In genomic region chr11:48816281-48816781, GRCm38 (mm10) we compare ENCODE assay signal across 8 mouse cellular contexts. TPM values are rescaled to one million over a fixed set of nuclear protein-coding genes. Genes with fewer than 3 reads are reported as not detected.
A peak's percentile ranks its signal among the peaks of the same experiment; 100 is the strongest.
DNase-seq lines count a peak whose midpoint lies in the region; ATAC-seq and TF ChIP-seq lines count a peak whose summit lies in the region.

No protein-coding gene starts in this region.

- H3K9ac ChIP-seq in liver, embryonic 14.5 days (replicated peaks): peak overlapping the region; percentile 82

- H3K4me2 ChIP-seq in liver, embryonic 14.5 days (ENCODE audit: low read depth): peak overlapping the region; percentile 97

- peak overlapping the region; percentile 71 for H3K4me3 ChIP-seq in left cerebral cortex, adult 2 months
- peak overlapping the region; percentile 97 for H3K4me3 ChIP-seq in cerebellum, adult 2 months (replicated peaks; ENCODE audit: insufficient read depth, low read depth, low read length)
- peak overlapping the region; percentile 93 for H3K4me3 ChIP-seq in kidney, adult 2 months (ENCODE audit: insufficient read depth, low read depth, low read length)
- peak overlapping the region; percentile 73 to 84 for H3K4me3 ChIP-seq in liver, embryonic 14.5 days (ENCODE audit: insufficient read depth in 1 of 2, low read depth in 2 of 2, low read length in 2 of 2)

- peak; percentile 1; the same call in 1 of the 2 replicates for ATAC-seq in liver, embryonic 14.5 days (ENCODE audit: insufficient read depth)

- H3K27me3 ChIP-seq in cerebellum, adult 2 months (ENCODE audit: control insufficient read depth, insufficient read depth, low read length): no peaks in the 10 kb centered on the region
- no peaks in the 10 kb centered on the region for H3K27me3 ChIP-seq in kidney, adult 2 months (replicated peaks; ENCODE audit: control insufficient read depth, insufficient read depth, low read length)
- no peaks in the 10 kb centered on the region for H3K27me3 ChIP-seq in liver, embryonic 14.5 days (ENCODE audit: control insufficient read depth, insufficient read depth, low read length)

- H3K27ac ChIP-seq in left cerebral cortex, adult 2 months: peak overlapping the region; percentile 100
- peak overlapping the region; percentile 31; the same call in 1 of the 2 replicates for H3K27ac ChIP-seq in cerebellum, adult 2 months (ENCODE audit: insufficient read depth, low read length)
- peak overlapping the region; percentile 29; the same call in 1 of the 2 replicates for H3K27ac ChIP-seq in kidney, adult 2 months (ENCODE audit: insufficient read depth, low read depth, low read length)
- H3K27ac ChIP-seq in liver, embryonic 14.5 days: peak overlapping the region; percentile 59

- TF ChIP-seq POLR2A in cerebellum, adult 2 months (IDR thresholded peaks at IDR 0.05; ENCODE audit: borderline replicate concordance, insufficient read depth, low read length): no peak
- peak; percentile 3 for TF ChIP-seq POLR2A in kidney, adult 2 months (IDR thresholded peaks at IDR 0.05; ENCODE audit: low read depth, low read length)

- 2% methylated on average over 23 of the region's 23 CpGs for whole genome bisulfite sequencing in cerebellum, adult 2 months
- WGBS in kidney, adult 2 months: 2% methylated on average over 22 of the region's 23 CpGs
- WGBS in liver, embryonic 14.5 days (ENCODE audit: insufficient replicate concordance): under 1% methylated on average over 23 of the region's 23 CpGs

- no peaks in the 10 kb centered on the region for H3K9me3 ChIP-seq in liver, embryonic 14.5 days (ENCODE audit: control insufficient read depth, low read length)

- intact Hi-C loops in left cerebral cortex, adult 2 months (cut with DNase I): loop anchor here (5.0 kb wide), 1 partner anchor 386 kb away; the partner anchor contains the start of gene Zfp62

- H3K36me3 ChIP-seq in kidney, adult 2 months (ENCODE audit: control insufficient read depth, insufficient read depth, low read length): 0 out of 2 replicates have a peak, but pooled peaks cover under 1% of the 10 kb centered on the region
- H3K36me3 ChIP-seq in liver, embryonic 14.5 days (replicated peaks; ENCODE audit: control insufficient read depth, insufficient read depth, low read depth): peaks cover 10% of the 10 kb centered on the region

- no peak for TF ChIP-seq CTCF in left cerebral cortex, adult 2 months (IDR thresholded peaks at IDR 0.05)
- TF ChIP-seq CTCF in cerebellum, adult 2 months (IDR thresholded peaks at IDR 0.05; ENCODE audit: borderline replicate concordance, insufficient read depth, low read depth, low read length): no peak
- no peak for TF ChIP-seq CTCF in kidney, adult 2 months (conservative IDR thresholded peaks at IDR 0.05; ENCODE audit: insufficient read depth, insufficient read length, low read depth, low read length)
- TF ChIP-seq CTCF in liver, embryonic 14.5 days (IDR thresholded peaks at IDR 0.05; ENCODE audit: low read depth): no peak

- peak; percentile 30 to 52 for DNase-seq in left cerebral cortex, adult 2 months (ENCODE audit: extremely low spot score in 1 of 2, low spot score in 2 of 2)
- DNase-seq in left cerebral cortex, adult 11 months (ENCODE audit: low spot score): no peak
- DNase-seq in cerebellum, adult 2 months: peak in 1 of 2 experiments; percentile 58
- peak; percentile 32 to 57 for DNase-seq in heart, adult 9 months (ENCODE audit: low spot score in 2 of 2)
- no peak for DNase-seq in kidney, adult 2 months
- DNase-seq in liver, embryonic 14.5 days (ENCODE audit: low read depth in 3 of 3, low spot score in 3 of 3): no peak
- DNase-seq in naive thymus-derived CD4-positive, alpha-beta T cell, adult 2 months (ENCODE audit: low read depth): peak; percentile 44
- DNase-seq in thymus, postnatal 25 days: peak; percentile 39

- TF ChIP-seq EP300 in liver, embryonic 14.5 days (IDR thresholded peaks at IDR 0.05; ENCODE audit: low read depth): no peak

- H3K4me1 ChIP-seq in cerebellum, adult 2 months (ENCODE audit: control insufficient read depth, insufficient read depth, low read length): peaks cover 5% of the 10 kb centered on the region
- peaks cover 12% of the 10 kb centered on the region for H3K4me1 ChIP-seq in kidney, adult 2 months (ENCODE audit: control insufficient read depth, insufficient read depth, low read length)
- H3K4me1 ChIP-seq in liver, embryonic 14.5 days (replicated peaks; ENCODE audit: control insufficient read depth in 2 of 2, insufficient read depth in 2 of 2, low read length in 1 of 2): peaks cover 7 to 13% of the 10 kb centered on the region in 2 experiments

RNA-seq across cellular contexts. Expression of gene Trim41, which starts 0.8 kb away (rescaled TPM):
- 10 to 100 TPM; 61.7 to 67.7 TPM for total RNA-seq in left cerebral cortex, adult 2 months (2021)
- polyA plus RNA-seq in cerebellum, adult 2 months (2012; rRNA removed): 42.3 and 45.0 TPM in 2 replicates
- polyA plus RNA-seq in kidney, adult 2 months (2012; rRNA removed): 26.3 and 27.3 TPM in 2 replicates
- 8.2 and 9.2 TPM in 2 replicates for polyA plus RNA-seq in liver, embryonic 14.5 days (2012; rRNA removed)
- polyA plus RNA-seq in liver, embryonic 14.5 days (2014; fragmentation: Nextera tagmentation; extraction: Ambion mirVana): 1.0 and 1.3 TPM in 2 replicates

RNA-seq across cellular contexts. Expression of gene Trim7, which starts 9.6 kb away (rescaled TPM):
- total RNA-seq in left cerebral cortex, adult 2 months (2021): 1 to 10 TPM; 2.4 to 3.3 TPM
- polyA plus RNA-seq in cerebellum, adult 2 months (2012; rRNA removed): 4.2 and 4.7 TPM in 2 replicates
- 80.3 and 98.8 TPM in 2 replicates for polyA plus RNA-seq in kidney, adult 2 months (2012; rRNA removed)
- 0.09 and 0.23 TPM in 2 replicates for polyA plus RNA-seq in liver, embryonic 14.5 days (2012; rRNA removed)
- 0.04 and 0.13 TPM in 2 replicates for polyA plus RNA-seq in liver, embryonic 14.5 days (2014; fragmentation: Nextera tagmentation; extraction: Ambion mirVana)

RNA-seq across cellular contexts. Expression of gene Gm12184, which starts 10.1 kb away (rescaled TPM):
- 1 to 10 TPM; 1.1 to 2.6 TPM for total RNA-seq in left cerebral cortex, adult 2 months (2021)
- 30.1 and 34.0 TPM in 2 replicates for polyA plus RNA-seq in cerebellum, adult 2 months (2012; rRNA removed)
- polyA plus RNA-seq in kidney, adult 2 months (2012; rRNA removed): 9.7 and 10.4 TPM in 2 replicates
- polyA plus RNA-seq in liver, embryonic 14.5 days (2012; rRNA removed): 9.6 and 12.4 TPM in 2 replicates
- polyA plus RNA-seq in liver, embryonic 14.5 days (2014; fragmentation: Nextera tagmentation; extraction: Ambion mirVana): 1.6 and 2.8 TPM in 2 replicates

RNA-seq across cellular contexts. Expression of gene Rack1, which starts 16.2 kb away (rescaled TPM):
- total RNA-seq in left cerebral cortex, adult 2 months (2021): 100 to 1,000 TPM; 218 to 220 TPM
- 426 and 432 TPM in 2 replicates for polyA plus RNA-seq in cerebellum, adult 2 months (2012; rRNA removed)
- 1,151 and 1,243 TPM in 2 replicates for polyA plus RNA-seq in kidney, adult 2 months (2012; rRNA removed)
- polyA plus RNA-seq in liver, embryonic 14.5 days (2012; rRNA removed): 1,100 and 1,184 TPM in 2 replicates
- polyA plus RNA-seq in liver, embryonic 14.5 days (2014; fragmentation: Nextera tagmentation; extraction: Ambion mirVana): 669 and 674 TPM in 2 replicates

RNA-seq across cellular contexts. Expression of gene Irgm1, which starts 55.2 kb away (rescaled TPM):
- total RNA-seq in left cerebral cortex, adult 2 months (2021): 1 to 10 TPM; 5.5 to 5.6 TPM
- 6.5 and 7.1 TPM in 2 replicates for polyA plus RNA-seq in cerebellum, adult 2 months (2012; rRNA removed)
- polyA plus RNA-seq in kidney, adult 2 months (2012; rRNA removed): 24.4 and 28.2 TPM in 2 replicates
- 7.6 and 10.4 TPM in 2 replicates for polyA plus RNA-seq in liver, embryonic 14.5 days (2012; rRNA removed)
- 15.1 and 16.6 TPM in 2 replicates for polyA plus RNA-seq in liver, embryonic 14.5 days (2014; fragmentation: Nextera tagmentation; extraction: Ambion mirVana)

Comparison
In these comparisons a context has a peak if more than half of its experiments do, and no peak if none do; other contexts are left out.
1. DNase-seq: peak in left cerebral cortex, adult 2 months (2 of 2), heart, adult 9 months (2 of 2), naive thymus-derived CD4-positive, alpha-beta T cell, adult 2 months (single experiment) and thymus, postnatal 25 days (single experiment); none in left cerebral cortex, adult 11 months (single experiment), kidney, adult 2 months (single experiment) and liver, embryonic 14.5 days (0 of 3).
2. H3K27ac ChIP-seq: peak in every context shown above with its lines; median percentile 100 in left cerebral cortex, adult 2 months; 59 in liver, embryonic 14.5 days; 31 in cerebellum, adult 2 months; 29 in kidney, adult 2 months.
3. RNA of gene Trim7, which starts 9.6 kb away (polyA plus RNA-seq): 80.3 to 98.8 TPM in kidney, adult 2 months; 4.2 to 4.7 TPM in cerebellum, adult 2 months and 0.04 to 0.23 TPM in liver, embryonic 14.5 days; every median in the first group is over 10 times any median in the second.
4. Peak in every context shown above with its lines, with median percentiles within 50 percentile points of each other: H3K4me3 ChIP-seq.